Mouse (Mus musculus) cerebellum, adult 2 months (tissue): ENCODE results near the gene Mpc2.

Experiments used
- CTCF ChIP-seq: fragments of 200-500 bp; IDR thresholded peaks from 2 replicates; pipeline ENCODE4 v1.5.1; 2011; ENCODE audit warnings: low read depth, mild to moderate bottlenecking, control low read depth, low read length, moderate library complexity, borderline replicate concordance; ENCODE audit not compliant: insufficient read depth
- POLR2A ChIP-seq: fragments of 200-500 bp; IDR thresholded peaks from 2 replicates; pipeline ENCODE4 v1.6.1; 2011; ENCODE audit warnings: low read length, control low read depth, borderline replicate concordance; ENCODE audit not compliant: insufficient read depth

DNA sequence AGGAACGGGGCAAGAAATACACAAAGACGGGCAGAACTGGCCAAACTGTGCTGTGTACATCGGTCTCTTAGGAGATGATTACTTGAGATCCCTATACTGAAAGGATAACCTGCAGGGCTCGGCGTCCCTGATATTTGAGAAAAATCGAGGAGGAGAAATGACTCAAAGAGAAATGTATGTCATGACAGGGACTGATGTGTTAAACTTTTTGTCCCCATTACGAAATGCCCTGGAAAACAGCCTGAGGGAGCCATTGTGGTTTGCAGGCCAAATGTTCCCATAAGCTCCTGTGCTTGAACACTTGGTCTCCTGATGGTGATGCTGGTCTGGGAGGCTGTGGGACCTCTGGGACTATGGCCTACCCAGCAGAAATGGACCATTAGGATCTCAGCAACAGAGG is 60.3 kb downstream of the Mpc2 start:
- no peak for TF ChIP-seq CTCF
- TF ChIP-seq POLR2A, result no peak
